Mouse (Mus musculus) adrenal gland (tissue): ENCODE measurements around the gene Pbx3.

Experiments
- intact Hi-C: fragments of 180-260 bp; cut with DNase I; formaldehyde crosslinking; loops from one replicate; pipeline ENCODE4 v1.15.1; 2025

Pbx3 gene

DNA sequence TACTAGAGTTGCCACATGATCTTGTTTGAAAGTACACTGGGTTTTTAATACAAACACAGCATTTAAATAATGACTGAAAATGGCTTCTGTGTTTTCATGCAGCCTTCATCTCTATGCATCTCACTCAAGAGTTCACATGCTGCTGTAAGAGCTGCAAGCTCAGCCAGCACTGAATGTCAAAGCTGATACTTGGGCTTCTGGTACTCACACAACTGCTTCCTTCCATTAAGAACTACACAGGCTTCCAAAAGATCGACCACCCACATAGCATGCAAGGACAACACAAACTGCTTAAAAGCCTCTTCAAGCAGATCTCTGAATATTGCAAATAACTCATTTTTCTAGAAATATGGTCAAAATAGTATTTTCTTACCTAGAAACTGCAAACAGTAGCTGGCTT is 138.7 kb downstream of the Pbx3 start:
- intact Hi-C loops = no loop called here

DNA sequence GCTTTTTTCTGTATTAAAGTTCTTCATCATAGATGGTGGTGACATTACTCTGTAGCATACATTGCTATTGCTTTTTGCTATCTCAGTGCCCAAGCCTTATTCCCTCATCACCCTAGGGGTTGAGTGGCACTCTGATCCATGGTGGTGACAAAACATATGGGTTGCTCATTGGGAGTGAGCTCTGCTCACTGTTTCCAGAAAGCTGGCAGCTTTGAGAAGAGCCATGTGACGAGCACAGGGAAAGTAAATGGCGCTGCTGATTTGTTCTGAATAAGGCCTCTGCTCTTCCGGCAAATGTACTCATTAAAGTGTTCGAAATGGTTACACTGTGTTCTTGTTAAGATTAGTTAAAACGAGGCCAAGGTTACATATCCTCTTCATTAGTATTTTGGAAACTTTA is 139.7 kb downstream of the Pbx3 start:
- intact Hi-C loops = no loop called here

DNA sequence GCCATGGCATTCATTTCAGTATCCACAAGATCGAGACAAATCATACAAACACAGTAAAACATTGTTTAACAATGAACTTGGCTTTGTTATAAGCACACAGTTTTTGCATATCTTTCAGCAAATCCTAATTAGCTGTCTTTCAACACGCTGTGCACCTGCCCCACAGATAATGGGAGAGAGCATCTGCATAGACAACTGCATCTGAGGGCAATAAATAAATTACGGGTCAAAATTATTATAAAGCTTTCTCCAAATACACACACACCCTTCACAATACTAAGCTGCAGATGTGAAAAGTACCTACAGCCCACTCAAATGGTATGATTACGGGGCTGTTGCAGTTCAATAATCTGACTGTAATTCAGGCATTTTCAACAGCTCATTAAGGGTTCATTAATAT is 145.3 kb downstream of the Pbx3 start:
- intact Hi-C loops = no loop called here

DNA sequence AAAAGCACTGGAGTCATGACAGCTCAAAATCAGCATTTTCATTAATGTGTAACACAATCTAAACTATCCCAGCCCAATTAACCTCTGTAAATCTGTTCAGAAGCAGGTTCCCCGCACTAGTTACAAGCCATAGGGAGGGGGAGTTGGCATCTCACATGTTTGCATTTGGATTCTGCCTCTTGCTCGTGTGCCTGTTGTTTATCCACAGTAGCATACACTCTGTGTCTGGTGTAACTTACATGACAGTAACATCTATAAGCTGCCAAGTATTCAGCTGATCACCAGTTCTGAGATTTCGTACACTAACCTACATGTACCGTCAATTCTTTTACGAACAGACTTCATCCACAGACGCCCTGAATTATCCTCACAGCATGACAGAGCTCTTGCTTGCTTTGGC is 147.5 kb downstream of the Pbx3 start:
- intact Hi-C loops = no loop called here

DNA sequence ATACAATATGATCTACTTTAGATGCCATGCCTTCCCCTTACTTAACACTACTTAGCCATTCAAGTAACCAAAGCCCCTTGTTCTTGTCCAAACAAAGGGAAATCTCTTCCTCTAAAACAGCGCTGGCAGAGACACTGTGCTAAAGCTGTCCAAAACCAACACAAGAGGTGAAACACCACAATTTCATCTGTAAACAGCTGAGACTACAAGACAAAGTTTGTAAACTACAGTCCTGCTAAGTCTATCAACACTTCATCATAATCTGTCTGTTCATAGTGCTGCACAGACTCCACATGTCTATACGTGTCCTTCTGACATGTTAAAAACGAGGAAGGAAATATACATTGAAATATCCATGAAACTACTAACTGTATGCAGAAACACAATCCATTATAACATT is 151.5 kb downstream of the Pbx3 start:
- intact Hi-C loops = no loop called here

DNA sequence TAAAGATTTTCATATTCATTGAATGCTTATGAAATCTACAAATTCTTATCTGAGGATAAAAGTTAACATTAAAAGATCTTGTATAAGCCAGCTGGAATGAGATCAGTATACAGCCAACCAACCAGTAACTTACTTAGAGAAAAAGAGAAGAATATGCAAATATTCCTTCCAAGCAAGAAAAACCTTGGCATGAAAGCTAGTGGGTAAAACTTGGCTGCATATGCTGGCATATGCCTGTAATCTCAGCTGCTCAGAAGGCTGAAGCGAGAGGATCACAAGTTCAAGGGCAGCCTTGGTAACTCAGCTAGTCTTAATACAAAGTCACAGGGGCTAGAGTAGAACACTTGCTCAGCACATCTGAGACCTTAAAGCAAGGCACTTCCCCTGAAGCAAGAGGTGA is 153.8 kb downstream of the Pbx3 start:
- intact Hi-C loops = no loop called here

DNA sequence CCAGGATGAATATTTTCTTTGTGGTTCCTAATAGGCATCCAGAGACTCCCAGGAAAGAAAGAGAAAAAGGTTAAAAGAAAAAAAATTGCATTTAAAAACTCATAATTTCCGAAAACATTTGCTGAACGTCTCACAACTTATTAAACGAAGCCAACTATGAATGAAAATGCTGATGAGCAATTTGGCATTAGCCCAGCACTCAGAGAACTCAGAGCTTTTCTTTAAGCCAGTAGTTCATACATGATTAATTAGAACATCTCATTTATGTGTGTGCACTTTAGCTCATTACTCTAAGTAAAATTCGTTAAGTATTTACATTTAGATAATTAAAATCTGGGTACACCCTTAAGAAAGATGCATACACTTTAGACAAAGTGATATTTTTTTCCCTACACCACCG is 155.3 kb downstream of the Pbx3 start:
- intact Hi-C loops = no loop called here

DNA sequence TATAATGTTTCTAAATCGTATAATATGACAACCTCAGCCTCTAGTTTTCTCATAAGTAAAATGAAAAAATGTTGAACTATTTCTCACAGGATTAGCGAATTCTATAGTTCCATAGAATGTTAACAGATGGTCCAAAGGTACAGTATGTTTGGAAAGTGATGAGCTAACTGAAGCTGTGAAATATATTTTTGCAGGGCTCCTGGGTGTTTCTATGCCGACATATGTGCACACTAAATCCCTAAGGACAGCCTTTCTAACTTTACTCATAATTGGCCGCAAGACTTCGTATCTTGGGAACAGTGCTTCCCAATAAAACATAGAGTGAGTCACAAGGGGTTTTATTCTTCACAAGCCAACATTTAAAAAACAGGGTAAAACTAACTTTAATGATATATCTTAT is 157.4 kb downstream of the Pbx3 start:
- intact Hi-C loops = no loop called here

DNA sequence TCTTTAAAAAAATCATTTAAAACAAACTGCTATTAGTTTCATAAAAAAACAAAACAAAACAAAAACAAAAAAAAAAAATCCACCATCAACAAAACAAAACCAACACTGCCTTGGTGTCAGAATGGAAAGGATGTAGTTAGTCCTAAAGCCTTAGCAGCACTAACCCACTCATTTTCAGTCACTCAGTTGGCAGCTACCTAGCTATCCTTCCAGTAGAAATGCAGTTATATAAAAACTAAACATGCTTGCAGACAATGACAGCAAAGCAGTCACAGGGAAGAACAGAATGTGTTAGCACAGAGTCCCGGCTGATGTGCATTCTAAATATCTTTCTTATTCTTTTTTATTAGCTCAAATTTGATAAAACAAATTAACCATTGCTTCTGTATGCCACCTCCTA is 160.5 kb downstream of the Pbx3 start:
- intact Hi-C loops = no loop called here

DNA sequence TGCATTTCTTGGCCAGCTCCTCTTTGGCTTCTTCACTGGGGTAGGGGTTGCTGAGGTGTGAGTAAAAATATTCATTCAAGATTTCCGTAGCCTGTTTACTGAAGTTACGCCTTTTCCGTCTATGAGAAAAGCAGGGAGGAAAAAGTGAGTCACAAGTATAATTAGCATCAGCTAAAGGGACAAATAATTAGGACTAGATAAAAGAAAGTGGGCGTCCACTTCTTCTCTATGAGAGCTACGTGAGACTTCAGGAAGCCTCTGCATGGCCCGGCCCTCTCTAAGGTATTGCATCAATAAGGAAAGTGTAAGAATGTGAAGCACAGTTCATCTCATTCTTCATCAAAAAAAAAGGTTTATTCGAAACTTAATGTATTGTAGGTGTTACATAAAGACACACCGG is 168.1 kb downstream of the Pbx3 start:
- intact Hi-C loops = no loop called here

DNA sequence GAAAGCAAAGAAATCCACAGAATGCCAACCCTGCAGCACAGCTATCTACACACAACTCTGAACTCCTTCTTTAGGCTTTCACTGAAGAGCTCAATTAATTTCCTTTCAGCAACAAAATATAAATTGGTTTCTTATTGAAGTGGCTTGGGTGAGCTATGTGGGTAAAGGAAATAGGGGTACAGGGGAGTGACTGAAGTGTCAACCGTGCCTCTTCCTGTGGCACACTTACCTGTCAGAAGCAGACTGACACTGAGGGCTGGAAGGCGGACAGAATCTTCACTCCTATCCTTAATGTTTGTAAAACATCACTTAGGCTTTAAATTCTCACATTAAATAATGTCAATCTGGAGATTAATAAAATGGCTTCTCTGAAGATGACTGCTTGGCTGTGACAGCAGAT is 168.6 kb downstream of the Pbx3 start:
- intact Hi-C loops = no loop called here

DNA sequence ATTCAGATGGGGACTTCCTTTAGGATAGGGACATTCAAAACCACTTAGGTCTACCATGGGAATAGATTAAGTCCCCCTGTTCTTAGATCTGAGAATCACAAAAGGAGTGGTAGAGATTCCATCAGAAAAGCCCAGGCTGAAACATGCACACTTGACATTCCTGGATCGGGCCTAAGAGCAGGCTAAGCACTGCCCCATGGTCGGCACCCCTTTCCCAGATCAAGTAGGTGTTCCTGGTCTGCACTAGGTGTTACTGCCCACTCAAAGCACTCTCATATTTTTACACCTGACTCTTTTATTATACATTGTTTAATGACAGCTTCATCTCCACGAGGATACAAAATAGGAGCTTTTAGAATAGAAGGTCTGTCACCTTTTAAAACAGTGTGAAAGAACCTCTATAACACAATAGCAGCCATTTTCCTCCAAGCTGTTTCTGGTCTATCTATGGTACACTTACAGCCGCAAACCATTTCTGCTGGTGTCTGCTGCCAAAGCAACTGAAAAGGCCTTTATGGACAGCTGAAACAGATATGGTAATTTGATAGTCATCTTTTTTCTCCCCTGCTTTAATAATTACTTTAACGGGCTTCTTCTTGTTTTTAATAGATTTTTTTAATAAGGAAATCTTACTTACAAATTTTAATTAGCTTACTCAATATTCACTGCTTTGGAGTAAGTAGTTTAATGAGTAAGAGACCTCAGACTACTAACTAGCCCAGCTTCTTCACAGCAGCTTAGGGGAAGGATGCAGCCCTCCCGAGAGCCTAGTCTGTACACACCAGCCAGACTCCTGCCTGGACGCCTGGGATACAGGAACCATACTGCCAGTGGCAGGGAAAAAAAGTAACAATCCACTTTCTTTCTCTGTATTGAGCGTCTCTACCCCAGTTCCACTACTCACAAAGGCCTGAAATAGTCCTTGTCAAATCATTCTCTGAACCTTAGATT is 178.8 kb downstream of the Pbx3 start:
- intact Hi-C loops = no loop called here

DNA sequence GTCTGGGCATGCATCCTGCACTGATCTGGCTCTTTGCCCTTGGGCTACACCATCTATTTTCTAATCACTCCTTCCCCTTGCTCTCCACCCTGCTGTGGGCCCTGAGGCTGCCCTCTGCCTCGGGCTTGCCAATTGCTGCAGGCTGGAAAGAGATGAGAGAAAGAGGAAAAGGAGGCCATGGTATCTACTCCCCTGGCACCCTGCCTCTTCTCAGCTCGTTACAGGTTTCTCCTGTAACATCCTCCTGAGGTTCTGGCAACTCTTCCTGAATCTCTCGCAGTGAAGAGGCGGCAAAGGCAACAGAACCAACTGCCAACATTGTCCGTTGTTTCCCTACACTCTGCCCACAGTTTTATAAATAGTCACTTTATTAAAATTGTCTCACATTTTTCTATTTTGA is 179.7 kb downstream of the Pbx3 start:
- intact Hi-C loops = no loop called here

DNA sequence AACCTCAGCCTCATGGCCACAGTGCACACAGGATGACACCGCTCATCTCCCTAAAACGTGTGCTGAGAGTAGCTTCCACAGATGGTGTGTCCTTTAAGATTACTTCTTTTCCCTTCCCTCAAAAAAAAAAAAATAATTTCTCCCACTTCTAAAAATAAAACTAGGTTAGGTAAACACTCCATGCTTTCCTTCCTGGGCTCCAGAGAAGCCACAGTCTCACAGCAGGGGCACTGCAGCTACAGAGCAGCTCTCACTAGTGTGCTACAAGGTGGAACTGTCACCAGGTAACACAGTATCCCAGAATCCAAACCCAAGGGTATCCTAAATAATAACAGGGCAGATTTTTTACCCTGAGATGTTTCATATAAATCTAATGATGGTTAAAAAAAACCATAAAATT is 185.6 kb downstream of the Pbx3 start:
- intact Hi-C loops = no loop called here

DNA sequence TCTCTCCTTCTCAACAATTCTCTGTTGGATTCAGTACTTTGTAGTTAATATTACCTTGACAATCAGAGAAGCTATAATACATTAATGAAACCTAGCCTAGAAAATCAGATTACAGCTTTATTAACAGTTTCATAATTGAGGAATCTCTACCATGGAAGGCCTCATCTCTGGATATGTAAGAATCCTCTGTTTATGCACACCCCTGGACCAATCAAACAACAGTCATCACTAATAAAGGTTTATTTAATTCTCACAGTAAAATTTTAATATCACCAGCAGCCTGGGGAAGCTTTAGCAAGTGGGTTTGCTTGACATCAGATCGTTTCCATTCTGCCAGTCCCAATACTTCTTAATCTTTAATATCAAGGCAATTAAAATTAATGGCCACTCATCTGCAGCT is 191.3 kb downstream of the Pbx3 start:
- intact Hi-C loops = no loop called here

DNA sequence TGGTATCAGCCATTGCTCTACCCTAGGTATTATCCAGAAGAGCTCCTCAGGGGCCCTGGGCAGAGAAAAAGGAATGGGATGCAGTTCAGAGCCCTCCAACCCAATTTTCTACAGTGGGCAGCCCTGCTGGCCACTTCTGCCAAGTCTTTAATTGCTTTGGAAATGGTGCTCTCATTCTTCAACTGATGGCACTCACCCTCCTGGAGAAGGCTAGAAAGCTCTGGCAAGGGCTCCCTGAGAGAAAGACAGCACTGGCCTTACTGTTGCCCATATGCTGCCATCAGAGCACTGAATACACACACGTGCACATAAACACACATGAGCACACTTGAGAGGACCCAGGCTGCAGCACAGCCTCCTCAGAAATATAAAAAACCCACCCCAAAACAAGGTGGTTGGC is 193.6 kb downstream of the Pbx3 start:
- intact Hi-C loops = no loop called here

DNA sequence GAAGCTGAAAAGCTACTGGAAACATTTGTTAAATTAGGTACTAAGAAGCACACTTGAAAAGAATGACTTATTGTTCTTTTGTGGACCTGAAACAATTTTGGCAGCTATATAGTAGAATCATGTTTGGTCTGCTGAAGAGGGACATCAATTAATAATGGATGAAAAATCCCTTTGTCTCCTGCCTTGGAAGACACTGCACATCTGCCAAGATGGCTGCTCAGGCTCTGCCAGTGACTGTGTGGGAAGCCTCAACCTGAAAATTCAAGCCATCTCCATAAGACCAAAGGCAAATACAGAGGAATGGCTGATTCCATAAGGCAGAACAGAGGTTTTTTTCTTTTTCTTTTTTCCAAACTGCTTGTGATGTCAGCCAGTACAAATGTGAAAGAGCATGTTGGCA is 194.3 kb downstream of the Pbx3 start:
- intact Hi-C loops = no loop called here

DNA sequence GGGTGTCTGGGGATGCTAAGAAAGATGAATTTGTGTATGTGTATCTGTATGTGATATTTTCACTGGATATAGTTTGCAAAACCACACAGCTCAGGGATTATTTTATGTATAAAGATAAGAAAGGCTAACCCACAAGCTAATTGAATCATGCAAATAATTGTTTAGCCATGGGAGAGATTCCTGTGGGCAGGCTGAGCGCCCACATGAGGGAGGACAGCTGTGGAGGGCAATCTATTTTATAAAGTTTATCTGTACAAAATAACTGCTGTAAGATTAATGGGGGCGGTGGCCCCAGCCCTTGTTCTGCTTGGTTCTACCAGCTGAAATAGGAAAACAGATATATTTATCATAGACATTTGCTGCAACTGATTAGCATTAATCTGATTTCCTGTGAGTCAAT is 202.5 kb downstream of the Pbx3 start:
- intact Hi-C loops = no loop called here

DNA sequence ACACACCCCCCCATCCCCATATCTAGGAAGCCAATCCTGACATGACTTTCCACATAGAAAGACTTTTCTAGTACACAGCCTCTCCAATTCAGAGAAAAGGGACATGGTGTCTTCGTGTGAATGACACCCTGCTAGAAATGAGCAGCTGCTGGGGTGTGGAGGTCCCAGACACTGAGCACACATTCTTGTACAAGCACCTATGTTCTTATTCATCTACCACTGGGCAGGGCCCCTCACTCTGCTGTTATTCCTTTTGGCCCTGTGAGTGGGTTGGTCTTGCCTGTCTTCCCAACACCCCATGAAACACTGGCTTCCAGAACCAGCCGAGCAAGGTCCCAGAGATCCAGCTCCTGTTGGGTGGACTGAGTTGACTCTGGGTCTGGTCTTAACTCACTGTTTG is 203.3 kb downstream of the Pbx3 start:
- intact Hi-C loops = no loop called here

DNA sequence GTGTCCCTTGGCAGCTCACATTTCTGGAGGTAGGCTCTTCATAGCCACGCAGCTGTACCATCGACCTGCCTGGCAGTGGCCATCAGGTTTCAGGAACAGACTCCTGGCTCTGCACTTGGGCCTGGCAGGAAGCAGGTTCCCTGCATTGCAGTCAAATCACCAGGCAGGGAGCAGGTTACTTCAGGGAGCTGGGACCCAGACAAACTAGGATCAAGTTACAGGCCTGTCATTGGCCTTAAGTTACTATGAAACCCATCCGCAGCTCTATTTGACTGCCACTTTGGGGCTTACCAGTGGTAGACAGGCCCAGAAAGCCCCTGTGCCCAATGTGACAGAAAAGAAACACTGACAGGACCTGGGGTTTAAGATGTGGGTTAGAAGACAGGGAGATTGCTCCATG is 204.8 kb downstream of the Pbx3 start:
- intact Hi-C loops = no loop called here

DNA sequence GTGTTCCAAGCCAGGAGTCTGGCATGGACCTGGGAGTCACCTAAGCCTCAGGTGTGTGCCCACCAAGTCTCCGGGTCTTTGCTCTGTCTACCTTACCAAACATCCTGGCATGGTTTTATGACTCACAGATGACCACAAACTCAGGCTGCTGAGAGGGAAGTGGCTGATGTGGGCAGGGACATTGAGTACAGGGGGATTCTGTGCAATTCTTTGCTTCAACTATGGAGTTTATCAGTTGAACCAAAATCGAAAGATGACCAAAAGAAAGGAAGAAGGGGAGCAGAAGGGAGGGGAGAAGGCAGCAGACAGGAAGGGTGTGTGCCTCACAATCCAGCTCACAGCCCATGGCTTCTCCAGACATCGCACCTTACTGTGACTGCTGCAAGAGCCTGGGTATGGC is 210.5 kb downstream of the Pbx3 start:
- intact Hi-C loops = no loop called here

DNA sequence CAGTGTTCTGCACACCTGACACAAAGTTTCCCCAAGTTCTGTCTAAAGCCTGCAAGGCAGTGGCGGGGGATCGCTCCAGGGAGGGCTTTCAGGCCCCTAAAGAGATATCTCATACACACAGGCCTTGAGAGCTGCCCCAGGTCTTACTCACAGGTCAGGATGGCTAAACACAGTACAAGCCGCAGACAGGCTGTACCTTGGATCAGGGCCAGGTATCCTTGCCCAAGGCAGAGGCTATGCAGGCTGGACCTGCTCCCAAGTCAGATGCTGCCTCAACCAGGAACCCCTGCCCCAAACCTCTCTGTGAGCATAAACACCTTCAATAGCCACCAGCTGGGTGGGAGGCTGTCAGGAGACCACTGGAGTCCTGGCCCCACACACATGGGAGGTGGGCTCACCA is 215.2 kb downstream of the Pbx3 start:
- intact Hi-C loops = no loop called here

DNA sequence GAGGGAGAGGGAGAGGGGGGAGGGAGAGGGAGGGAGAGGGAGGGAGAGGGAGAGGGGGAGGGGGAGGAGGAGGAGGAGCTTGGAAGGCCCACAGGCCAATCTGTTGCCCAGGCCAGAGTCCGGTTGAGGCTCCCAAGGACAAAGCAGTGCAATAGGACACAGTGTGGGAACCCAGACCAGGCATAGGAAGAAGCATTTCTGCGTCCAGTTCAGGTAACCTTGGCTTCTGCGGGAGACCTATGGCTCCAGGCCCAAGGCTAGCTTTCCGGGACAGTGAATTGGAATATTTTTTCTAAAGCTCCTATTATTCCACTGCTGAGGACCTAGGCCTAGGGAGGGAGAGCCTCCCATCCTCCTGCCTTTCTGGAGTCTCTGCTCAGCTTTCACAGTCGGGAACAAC is 218.1 kb downstream of the Pbx3 start:
- intact Hi-C loops = no loop called here

DNA sequence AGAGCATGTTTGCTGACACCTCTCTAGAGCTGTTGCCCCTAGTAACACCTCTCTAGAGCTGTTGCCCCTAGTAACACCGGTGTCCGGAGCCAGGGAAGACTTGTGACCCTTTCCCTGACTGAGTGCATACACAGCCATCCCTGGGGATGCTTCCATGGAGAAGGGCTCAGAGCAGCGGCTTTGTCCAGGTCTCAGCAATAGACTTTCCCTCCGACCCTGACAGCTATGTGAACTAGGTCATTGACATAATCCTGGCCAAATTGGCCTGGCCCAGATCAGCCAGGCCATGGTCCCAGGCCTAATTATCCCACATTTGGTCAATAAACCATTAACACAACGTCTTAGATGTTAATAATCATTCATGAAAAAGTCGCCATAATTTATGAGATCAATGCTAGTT is 219.6 kb downstream of the Pbx3 start:
- intact Hi-C loops = no loop called here
